Mouse (Mus musculus) limb, embryonic 12.5 days (tissue): ENCODE measurements around the gene Wwc1. TPM values are rescaled to one million over a fixed set of nuclear protein-coding genes. Genes with fewer than 3 reads are reported as not detected.

Experiments
- ATAC-seq: fragments of 200-750 bp; cut with Nextera tagmentation; 2 replicates; pipeline ENCODE4 v1.8.0; 2017; ENCODE audit warnings: low read depth, moderate TSS enrichment; ENCODE audit not compliant: insufficient number of reproducible peaks, insufficient read depth, low FRiP score, low TSS enrichment
- H3K27ac ChIP-seq: fragments of 300-500 bp; sonication (generic); 2 replicates; pipeline ENCODE4 v1.5.1; 2016; ENCODE audit warnings: mild to moderate bottlenecking, moderate library complexity
- H3K27me3 ChIP-seq: fragments of 300-500 bp; sonication (generic); 2 replicates; pipeline ENCODE4 v1.6.1; 2016; ENCODE audit warnings: mild to moderate bottlenecking, moderate library complexity
- H3K36me3 ChIP-seq: fragments of 300-500 bp; sonication (generic); 2 replicates; pipeline ENCODE4 v1.6.1; 2016; ENCODE audit warnings: mild to moderate bottlenecking, moderate library complexity
- H3K4me1 ChIP-seq: fragments of 300-500 bp; sonication (generic); replicated peaks from 2 replicates; pipeline ENCODE4 v1.6.1; 2016
- H3K4me2 ChIP-seq: fragments of 300-500 bp; sonication (generic); 2 replicates; pipeline ENCODE4 v1.6.1; 2016; ENCODE audit warnings: mild to moderate bottlenecking, moderate library complexity
- H3K4me3 ChIP-seq: fragments of 300-500 bp; sonication (generic); replicated peaks from 2 replicates; pipeline ENCODE4 v1.5.1; 2016; ENCODE audit warnings: mild to moderate bottlenecking
- H3K9ac ChIP-seq: fragments of 300-500 bp; sonication (generic); replicated peaks from 2 replicates; pipeline ENCODE4 v1.6.1; 2016; ENCODE audit warnings: mild to moderate bottlenecking, moderate library complexity
- H3K9me3 ChIP-seq: fragments of 300-500 bp; sonication (generic); 2 replicates; pipeline ENCODE4 v1.6.1; 2016; ENCODE audit warnings: mild to moderate bottlenecking, moderate library complexity
- WGBS: fragments of 180-500 bp; shearing (Covaris S2); methylation state at CpG from one replicate; pipeline ENCODE4 v1.1.7; 2016; 5-methylcytosine and 5-hydroxymethylcytosine counted together
- polyA plus RNA-seq: library from polyadenylated mRNA; unstranded; fragments of >200 nt; fragmentation: Nextera tagmentation; extraction: Ambion mirVana; gene quantifications from 2 replicates; pipeline ENCODE4 v1.2.1, GENCODE M21; 2016

Gene Wwc1
- polyA plus RNA-seq, 1 experiment from 2014 or later, result 5.3 TPM

GRCm38 (mm10) chr11:35991846-35992245 lies 11.5 kb upstream of the Wwc1 start:
- H3K27me3 ChIP-seq, result peaks cover 2% of the 10 kb centered on the region; the same call in 1 of the 2 replicates
- H3K27ac ChIP-seq, result no peak overlapping the region
- no peaks in the 10 kb centered on the region for H3K4me1 ChIP-seq
- no peak overlapping the region for H3K4me2 ChIP-seq
- ATAC-seq, result no peak
- H3K9ac ChIP-seq, result no peak overlapping the region
- H3K9me3 ChIP-seq, result no peaks in the 10 kb centered on the region
- 76% methylated on average over 2 of the region's 2 CpGs for WGBS
- H3K36me3 ChIP-seq, result no peaks in the 10 kb centered on the region
- H3K4me3 ChIP-seq, result no peak overlapping the region

GRCm38 (mm10) chr11:35989967-35990366 lies 9.6 kb upstream of the Wwc1 start:
- 72% methylated on average over 4 of the region's 4 CpGs for WGBS
- no peak overlapping the region for H3K9ac ChIP-seq
- H3K9me3 ChIP-seq, result no peaks in the 10 kb centered on the region
- H3K36me3 ChIP-seq, result no peaks in the 10 kb centered on the region
- H3K27me3 ChIP-seq, result peaks cover 17% of the 10 kb centered on the region
- no peak overlapping the region for H3K4me3 ChIP-seq
- H3K27ac ChIP-seq, result no peak overlapping the region
- no peak overlapping the region for H3K4me2 ChIP-seq
- peaks cover 10% of the 10 kb centered on the region for H3K4me1 ChIP-seq
- ATAC-seq, result no peak

GRCm38 (mm10) chr11:35985841-35986393 lies 5.6 kb upstream of the Wwc1 start:
- Histone ChIP-seq H3K4me2 (peak overlapping the region; percentile 58), H3K4me1 (peaks cover 10% of the 10 kb centered on the region), H3K27me3 (peaks cover 45% of the 10 kb centered on the region), H3K36me3 (no peaks in the 10 kb centered on the region), H3K9me3 (no peaks in the 10 kb centered on the region), H3K9ac (no peak overlapping the region), H3K4me3 (peak overlapping the region; percentile 19), H3K27ac (no peak overlapping the region)
- ATAC-seq, result no peak; the same call in 1 of the 2 replicates
- WGBS, result under 1% methylated on average over 19 of the region's 19 CpGs

GRCm38 (mm10) chr11:35982734-35983133 lies 2.4 kb upstream of the Wwc1 start:
- Histone ChIP-seq H3K4me2 (no peak overlapping the region), H3K27me3 (peaks cover 76% of the 10 kb centered on the region), H3K36me3 (no peaks in the 10 kb centered on the region), H3K27ac (no peak overlapping the region), H3K9ac (no peak overlapping the region), H3K9me3 (no peaks in the 10 kb centered on the region), H3K4me1 (peaks cover 22% of the 10 kb centered on the region), H3K4me3 (no peak overlapping the region)
- WGBS, result 76% methylated on average over 3 of the region's 3 CpGs
- no peak for ATAC-seq

DNA sequence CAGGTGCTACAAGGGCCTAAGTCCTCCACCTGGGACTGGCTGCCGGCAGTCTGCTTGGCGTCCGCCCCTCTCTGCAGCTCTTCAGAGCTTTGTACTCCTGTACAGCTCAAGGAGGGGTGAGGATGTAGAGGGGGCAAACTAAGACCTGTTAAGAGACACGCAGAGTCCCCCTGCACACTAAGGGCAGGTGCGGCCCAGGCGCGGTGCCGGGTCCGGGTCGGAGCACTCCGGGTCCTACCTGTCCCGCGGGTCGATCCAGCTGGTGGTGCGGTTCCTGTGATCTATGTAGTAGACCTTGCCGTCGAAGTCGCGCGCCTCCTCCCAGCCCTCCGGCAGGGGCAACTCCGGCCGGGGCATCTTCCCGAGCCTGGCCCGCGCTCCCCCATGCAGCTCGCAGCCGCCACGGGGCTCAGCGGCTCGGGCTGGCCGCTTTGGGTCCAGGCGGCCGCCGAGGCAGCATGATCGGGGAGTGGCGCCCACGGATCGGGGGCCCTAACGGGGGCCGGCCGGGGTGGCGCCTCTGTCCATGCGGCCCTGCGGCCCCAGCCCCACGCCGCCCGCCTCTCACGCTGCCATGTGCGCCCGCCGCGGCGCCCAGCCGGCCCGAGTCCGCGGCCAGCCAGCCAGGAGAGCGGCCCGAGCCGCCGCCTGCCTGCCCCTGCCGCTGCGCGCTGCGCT lies 455 bp downstream of the Wwc1 start:
- peak; percentile 44 for ATAC-seq
- Histone ChIP-seq H3K27me3 (peaks cover 65% of the 10 kb centered on the region), H3K27ac (no peak overlapping the region)

GRCm38 (mm10) chr11:35979266-35979732 lies 1.0 kb downstream of the Wwc1 start:
- Histone ChIP-seq H3K4me2 (peak overlapping the region; percentile 97), H3K27me3 (peaks cover 60% of the 10 kb centered on the region), H3K36me3 (no peaks in the 10 kb centered on the region), H3K27ac (no peak overlapping the region), H3K4me1 (peaks cover 13% of the 10 kb centered on the region), H3K4me3 (peak overlapping the region; percentile 75), H3K9me3 (no peaks in the 10 kb centered on the region), H3K9ac (peak overlapping the region; percentile 78; the same call in 1 of the 2 replicates)
- ATAC-seq, result no peak
- 2% methylated on average over 12 of the region's 12 CpGs for WGBS

More for the DNA sequence above, 455 bp downstream of the Wwc1 start:
- under 1% methylated on average over 46 of the region's 66 CpGs for WGBS
- H3K36me3 ChIP-seq, result no peaks in the 10 kb centered on the region
- peak overlapping the region; percentile 78 for H3K9ac ChIP-seq
- no peaks in the 10 kb centered on the region for H3K9me3 ChIP-seq
- H3K4me2 ChIP-seq, result peak overlapping the region; percentile 97
- peaks cover 13% of the 10 kb centered on the region for H3K4me1 ChIP-seq
- H3K4me3 ChIP-seq, result peak overlapping the region; percentile 75

DNA sequence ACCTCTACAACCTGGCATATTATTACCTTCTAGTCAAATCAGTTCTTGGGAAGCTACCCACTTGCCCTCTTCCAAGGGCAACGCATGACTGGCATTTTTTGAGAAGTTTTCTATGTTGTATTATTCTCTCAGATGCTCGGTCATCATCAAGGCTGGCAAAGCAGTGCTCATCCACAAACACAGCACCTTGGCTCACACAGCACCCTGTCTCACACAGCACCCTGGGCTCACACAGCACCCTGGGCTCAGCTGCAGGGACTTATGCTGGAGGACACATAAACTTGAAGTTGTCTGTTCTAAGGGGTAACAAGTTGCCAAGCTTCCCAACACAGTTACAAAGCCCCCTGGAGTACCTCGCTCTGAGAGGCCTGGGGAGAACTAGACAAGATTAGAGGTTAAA lies 2.5 kb downstream of the Wwc1 start:
- H3K27me3 ChIP-seq, result peaks cover 57% of the 10 kb centered on the region
- ATAC-seq, result no peak
- H3K36me3 ChIP-seq, result no peaks in the 10 kb centered on the region
- no peak overlapping the region for H3K4me2 ChIP-seq
- no peaks in the 10 kb centered on the region for H3K9me3 ChIP-seq
- peaks cover 13% of the 10 kb centered on the region for H3K4me1 ChIP-seq
- H3K9ac ChIP-seq, result no peak overlapping the region
- H3K4me3 ChIP-seq, result no peak overlapping the region
- no peak overlapping the region for H3K27ac ChIP-seq
- 83% methylated on average over 3 of the region's 3 CpGs for WGBS

GRCm38 (mm10) chr11:35977096-35977495 lies 3.2 kb downstream of the Wwc1 start:
- H3K4me1 ChIP-seq, result peaks cover 13% of the 10 kb centered on the region
- no peak for ATAC-seq
- 63% methylated on average over 6 of the region's 6 CpGs for WGBS
- H3K4me3 ChIP-seq, result no peak overlapping the region
- no peak overlapping the region for H3K9ac ChIP-seq
- H3K9me3 ChIP-seq, result no peaks in the 10 kb centered on the region
- no peaks in the 10 kb centered on the region for H3K36me3 ChIP-seq
- no peak overlapping the region for H3K27ac ChIP-seq
- H3K27me3 ChIP-seq, result peaks cover 54% of the 10 kb centered on the region
- H3K4me2 ChIP-seq, result no peak overlapping the region

- no peak overlapping the region for H3K27ac ChIP-seq
- WGBS, result 70% methylated on average over 6 of the region's 6 CpGs
- peaks cover 13% of the 10 kb centered on the region for H3K4me1 ChIP-seq
Measured at GRCm38 (mm10) chr11:35976482-35976881, 3.8 kb downstream of the Wwc1 start.

GRCm38 (mm10) chr11:35974632-35975450 lies 5.5 kb downstream of the Wwc1 start:
- H3K36me3 ChIP-seq, result no peaks in the 10 kb centered on the region
- H3K4me3 ChIP-seq, result no peak overlapping the region
- H3K4me2 ChIP-seq, result no peak overlapping the region
- H3K27ac ChIP-seq, result no peak overlapping the region
- H3K9ac ChIP-seq, result no peak overlapping the region
- no peak for ATAC-seq
- peaks cover 35% of the 10 kb centered on the region for H3K27me3 ChIP-seq
- WGBS, result 84% methylated on average over 6 of the region's 6 CpGs
- no peaks in the 10 kb centered on the region for H3K9me3 ChIP-seq
- peaks cover 9% of the 10 kb centered on the region for H3K4me1 ChIP-seq

More at GRCm38 (mm10) chr11:35976482-35976881, 3.8 kb downstream of the Wwc1 start:
- H3K27me3 ChIP-seq, result peaks cover 49% of the 10 kb centered on the region
- ATAC-seq, result no peak
- no peak overlapping the region for H3K4me3 ChIP-seq
- no peaks in the 10 kb centered on the region for H3K36me3 ChIP-seq
- H3K4me2 ChIP-seq, result no peak overlapping the region
- no peak overlapping the region for H3K9ac ChIP-seq
- H3K9me3 ChIP-seq, result no peaks in the 10 kb centered on the region

GRCm38 (mm10) chr11:35973135-35973534 lies 7.2 kb downstream of the Wwc1 start:
- peaks cover 18% of the 10 kb centered on the region for H3K27me3 ChIP-seq
- no peak overlapping the region for H3K4me3 ChIP-seq
- no peak overlapping the region for H3K27ac ChIP-seq
- H3K36me3 ChIP-seq, result no peaks in the 10 kb centered on the region
- no peak for ATAC-seq
- no peaks in the 10 kb centered on the region for H3K9me3 ChIP-seq
- H3K4me2 ChIP-seq, result no peak overlapping the region
- no peak overlapping the region for H3K9ac ChIP-seq
- no peaks in the 10 kb centered on the region for H3K4me1 ChIP-seq
- WGBS, result 52% methylated on average over 7 of the region's 7 CpGs
